26 mouse cellular contexts compared by ENCODE assay signal in the genomic region with DNA sequence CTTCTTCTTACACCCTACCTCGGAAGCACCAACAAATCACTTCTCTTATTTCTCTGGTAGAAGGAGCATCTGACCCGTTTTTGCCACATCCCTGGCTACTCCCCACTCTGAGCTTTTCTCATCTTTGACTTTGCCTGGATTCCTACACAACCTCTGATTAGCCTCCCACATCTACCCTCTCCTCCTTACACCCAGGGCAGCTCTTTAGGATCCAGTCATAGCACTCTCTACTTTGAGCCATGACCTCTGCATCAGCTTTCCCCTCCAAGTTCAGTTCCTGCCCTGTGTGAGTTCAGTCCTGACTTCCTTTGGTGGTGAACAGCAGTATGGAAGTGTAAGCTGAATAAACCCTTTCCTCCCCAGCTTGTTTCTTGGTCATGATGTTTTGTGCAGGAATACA.
DNase-seq lines count a peak whose midpoint lies in the region; ATAC-seq lines count a peak whose summit lies in the region.
"Had no signal": no experiment of that assay in that cellular context is flagged by ENCODE, and none has a peak within 500 bp of the region (broad histone marks: within the 10 kb centered on the region; RNA-seq: fewer than 3 reads in every experiment).

No protein-coding gene starts in this region.

- no peaks in the 10 kb centered on the region for H3K36me3 ChIP-seq in embryonic facial prominence, embryonic 15.5 days
- no peaks in the 10 kb centered on the region for H3K36me3 ChIP-seq in embryonic facial prominence, embryonic 10.5 days (replicated peaks)
- no peaks in the 10 kb centered on the region for H3K36me3 ChIP-seq in heart, embryonic 10.5 days
- no peaks in the 10 kb centered on the region for H3K36me3 ChIP-seq in heart, embryonic 14.5 days (ENCODE audit: control insufficient read depth, insufficient read depth, low read length)
- H3K36me3 ChIP-seq in midbrain, embryonic 11.5 days (ENCODE audit: control insufficient read depth, insufficient read depth, low read length) = no peaks in the 10 kb centered on the region
- H3K36me3 ChIP-seq in midbrain, embryonic 16.5 days (ENCODE audit: control insufficient read depth, insufficient read depth, low read length) = no peaks in the 10 kb centered on the region
- H3K36me3 ChIP-seq: hindbrain, embryonic 12.5 days; hindbrain, embryonic 15.5 days had no signal

- H3K4me2 ChIP-seq in embryonic facial prominence, embryonic 15.5 days (replicated peaks) = no peak overlapping the region
- H3K4me2 ChIP-seq in heart, embryonic 14.5 days (ENCODE audit: low read length) = no peak overlapping the region
- H3K4me2 ChIP-seq in midbrain, embryonic 11.5 days = no peak overlapping the region
- H3K4me2 ChIP-seq in midbrain, embryonic 16.5 days (ENCODE audit: low read length) = no peak overlapping the region
- H3K4me2 ChIP-seq: heart, embryonic 11.5 days; hindbrain, embryonic 12.5 days; hindbrain, embryonic 15.5 days had no signal

- H3K4me3 ChIP-seq in embryonic facial prominence, embryonic 15.5 days (replicated peaks) = no peak overlapping the region
- no peak overlapping the region for H3K4me3 ChIP-seq in embryonic facial prominence, embryonic 10.5 days
- no peak overlapping the region for H3K4me3 ChIP-seq in heart, embryonic 10.5 days
- no peak overlapping the region for H3K4me3 ChIP-seq in heart, embryonic 14.5 days (ENCODE audit: control insufficient read depth in 1 of 2, insufficient read depth in 1 of 2, low read depth in 1 of 2, low read length in 2 of 2)
- no peak overlapping the region for H3K4me3 ChIP-seq in midbrain, embryonic 11.5 days (ENCODE audit: low read depth, low read length)
- H3K4me3 ChIP-seq in midbrain, embryonic 16.5 days (ENCODE audit: low read depth, low read length) = no peak overlapping the region
- H3K4me3 ChIP-seq: erythroblast, embryonic 14.5 days; gastrocnemius, adult 2 months; hindbrain, embryonic 12.5 days; hindbrain, embryonic 15.5 days had no signal

- no peak for DNase-seq in embryonic facial prominence, embryonic 10.5 days (ENCODE audit: low spot score)
- peak; percentile 58 for DNase-seq in heart, embryonic 10.5 days (ENCODE audit: low spot score)
- DNase-seq in heart, postnatal 25 days (ENCODE audit: low spot score) = no peak
- no peak for DNase-seq in heart, adult 8-10 months (ENCODE audit: low spot score)
- peak; percentile 74 for DNase-seq in midbrain, embryonic 11.5 days (ENCODE audit: low spot score, missing footprints)
- DNase-seq: adrenal gland, adult 8-10 months; adrenal gland, postnatal 25 days; cerebellum, adult 11-12 months; cerebellum, adult 8-10 months; cerebellum, postnatal 10 days; cerebellum, postnatal 36 days; embryo, embryonic 11 days; forebrain, postnatal 0 days; gastrocnemius, adult 2 months; gastrocnemius, postnatal 14 days; heart, adult 18-20 months had no signal

- H3K27ac ChIP-seq in embryonic facial prominence, embryonic 15.5 days (replicated peaks) = 0 out of 2 replicates have a peak overlapping the region, but pooled peaks have one; percentile 28
- no peak overlapping the region for H3K27ac ChIP-seq in embryonic facial prominence, embryonic 10.5 days (replicated peaks)
- peak overlapping the region; percentile 52; the same call in 1 of the 2 replicates for H3K27ac ChIP-seq in heart, embryonic 10.5 days
- H3K27ac ChIP-seq in heart, embryonic 14.5 days (replicated peaks in 1 of 2; ENCODE audit: control insufficient read depth in 1 of 2, insufficient read depth in 1 of 2, low read depth in 2 of 2, low read length in 2 of 2) = peak overlapping the region; percentile 38 to 41; a peak in 2 of 4 replicates
- H3K27ac ChIP-seq in midbrain, embryonic 11.5 days (ENCODE audit: low read depth, low read length) = no peak overlapping the region
- H3K27ac ChIP-seq in midbrain, embryonic 16.5 days (ENCODE audit: low read length) = no peak overlapping the region
- H3K27ac ChIP-seq: gastrocnemius, adult 2 months; hindbrain, embryonic 12.5 days; hindbrain, embryonic 15.5 days had no signal

- 61% methylated on average over 2 of the region's 2 CpGs for WGBS in embryonic facial prominence, embryonic 15.5 days
- whole genome bisulfite sequencing in embryonic facial prominence, embryonic 10.5 days = 78% methylated on average over 2 of the region's 2 CpGs
- 70% methylated on average over 2 of the region's 2 CpGs for WGBS in heart, embryonic 10.5 days
- WGBS in heart, embryonic 14.5 days = 65% methylated on average over 2 of the region's 2 CpGs
- 78% methylated on average over 2 of the region's 2 CpGs for WGBS in midbrain, embryonic 11.5 days
- 81% methylated on average over 2 of the region's 2 CpGs for WGBS in midbrain, embryonic 16.5 days

- intact Hi-C loops in heart, postnatal 25 days (cut with DNase I) = no loop called here

- no peaks in the 10 kb centered on the region for H3K9me3 ChIP-seq in embryonic facial prominence, embryonic 15.5 days (replicated peaks)
- H3K9me3 ChIP-seq in embryonic facial prominence, embryonic 10.5 days = no peaks in the 10 kb centered on the region
- no peaks in the 10 kb centered on the region for H3K9me3 ChIP-seq in heart, embryonic 10.5 days
- no peaks in the 10 kb centered on the region for H3K9me3 ChIP-seq in heart, embryonic 14.5 days (ENCODE audit: control insufficient read depth, low read length)
- H3K9me3 ChIP-seq in midbrain, embryonic 11.5 days (ENCODE audit: control insufficient read depth, low read length) = no peaks in the 10 kb centered on the region
- no peaks in the 10 kb centered on the region for H3K9me3 ChIP-seq in midbrain, embryonic 16.5 days (replicated peaks; ENCODE audit: control insufficient read depth, low read length, poor library complexity, severe bottlenecking)
- H3K9me3 ChIP-seq: hindbrain, embryonic 12.5 days; hindbrain, embryonic 15.5 days had no signal

- H3K4me1 ChIP-seq in embryonic facial prominence, embryonic 15.5 days = peaks cover 10% of the 10 kb centered on the region
- peaks cover 24% of the 10 kb centered on the region for H3K4me1 ChIP-seq in embryonic facial prominence, embryonic 10.5 days
- peaks cover 37% of the 10 kb centered on the region for H3K4me1 ChIP-seq in heart, embryonic 10.5 days
- H3K4me1 ChIP-seq in heart, embryonic 14.5 days (ENCODE audit: control insufficient read depth in 2 of 2, insufficient read depth in 2 of 2, low read length in 2 of 2) = peaks cover 17 to 24% of the 10 kb centered on the region in 2 experiments
- H3K4me1 ChIP-seq in midbrain, embryonic 11.5 days (ENCODE audit: control insufficient read depth, insufficient read depth, low read length) = peaks cover 3% of the 10 kb centered on the region
- peaks cover 6% of the 10 kb centered on the region for H3K4me1 ChIP-seq in midbrain, embryonic 16.5 days (ENCODE audit: control insufficient read depth, insufficient read depth, low read length)

- ATAC-seq in embryonic facial prominence, embryonic 15.5 days (ENCODE audit: insufficient number of reproducible peaks, low FRiP score, low TSS enrichment, low read depth) = no peak
- no peak for ATAC-seq in heart, embryonic 14.5 days (ENCODE audit: insufficient number of reproducible peaks, insufficient read depth, low FRiP score, low read depth)
- no peak for ATAC-seq in midbrain, embryonic 11.5 days (ENCODE audit: low FRiP score)
- ATAC-seq in midbrain, embryonic 16.5 days = no peak
- ATAC-seq: activated CD4-positive, CD25-positive, alpha-beta regulatory T cell, adult 4 months; forebrain, embryonic 14.5 days; forebrain, postnatal 0 days; intestine, postnatal 0 days had no signal

- no peak overlapping the region for H3K9ac ChIP-seq in embryonic facial prominence, embryonic 15.5 days
- no peak overlapping the region for H3K9ac ChIP-seq in heart, embryonic 14.5 days (ENCODE audit: low read length)
- no peak overlapping the region for H3K9ac ChIP-seq in midbrain, embryonic 11.5 days (ENCODE audit: low read length)
- H3K9ac ChIP-seq in midbrain, embryonic 16.5 days (ENCODE audit: low read depth, low read length) = no peak overlapping the region
- H3K9ac ChIP-seq: forebrain, postnatal 0 days; hindbrain, embryonic 12.5 days; hindbrain, embryonic 15.5 days had no signal

- H3K27me3 ChIP-seq in embryonic facial prominence, embryonic 15.5 days = no peaks in the 10 kb centered on the region
- no peaks in the 10 kb centered on the region for H3K27me3 ChIP-seq in embryonic facial prominence, embryonic 10.5 days (replicated peaks; ENCODE audit: low read depth, poor library complexity, severe bottlenecking)
- H3K27me3 ChIP-seq in heart, embryonic 10.5 days (ENCODE audit: insufficient read depth, poor library complexity, severe bottlenecking) = no peaks in the 10 kb centered on the region
- no peaks in the 10 kb centered on the region for H3K27me3 ChIP-seq in heart, embryonic 14.5 days (ENCODE audit: control insufficient read depth, insufficient read depth, low read length)
- no peaks in the 10 kb centered on the region for H3K27me3 ChIP-seq in midbrain, embryonic 11.5 days (ENCODE audit: control insufficient read depth, insufficient read depth, low read length)
- H3K27me3 ChIP-seq in midbrain, embryonic 16.5 days (ENCODE audit: control insufficient read depth, insufficient read depth, low read depth, low read length) = no peaks in the 10 kb centered on the region
- H3K27me3 ChIP-seq: hindbrain, embryonic 12.5 days; hindbrain, embryonic 15.5 days had no signal

Comparison
In these comparisons a context has a peak if more than half of its experiments do, and no peak if none do; other contexts are left out.
1. H3K27ac ChIP-seq: peak in embryonic facial prominence, embryonic 15.5 days (single experiment), heart, embryonic 10.5 days (single experiment) and heart, embryonic 14.5 days (2 of 2); none in embryonic facial prominence, embryonic 10.5 days (single experiment), midbrain, embryonic 11.5 days (single experiment) and midbrain, embryonic 16.5 days (single experiment).
2. DNase-seq: peak in heart, embryonic 10.5 days (single experiment) and midbrain, embryonic 11.5 days (single experiment); none in embryonic facial prominence, embryonic 10.5 days (single experiment), heart, postnatal 25 days (single experiment) and heart, adult 8-10 months (single experiment).